Mouse (Mus musculus) forebrain, embryonic 14.5 days (tissue): ENCODE data around the gene Ergic2. TPM values are rescaled to one million over a fixed set of nuclear protein-coding genes. Genes with fewer than 3 reads are reported as not detected.
A peak's percentile ranks its signal among the peaks of the same experiment; 100 is the strongest.

Experiments used
- ATAC-seq: fragments of 200-750 bp; cut with Nextera tagmentation; 2 replicates; pipeline ENCODE4 v1.8.0; 2017; ENCODE audit warnings: mild to moderate bottlenecking, moderate library complexity
- DNase-seq: peaks from one replicate; pipeline ENCODE4 v3.0.0-alpha.2; 2015; ENCODE audit warnings: low spot score
- H3K27ac ChIP-seq: fragments of 300-500 bp; sonication (generic); 2 replicates; pipeline ENCODE4 v1.5.1; 2014; ENCODE audit warnings: low read depth, mild to moderate bottlenecking, control low read depth, low read length, moderate library complexity
- H3K27me3 ChIP-seq: fragments of 300-500 bp; sonication (generic); replicated peaks from 2 replicates; pipeline ENCODE4 v1.6.1; 2014; ENCODE audit warnings: low read length, control low read depth, mixed read lengths; ENCODE audit not compliant: control insufficient read depth, insufficient read depth
- H3K36me3 ChIP-seq: fragments of 300-500 bp; sonication (generic); 2 replicates; pipeline ENCODE4 v1.6.1; 2014; ENCODE audit warnings: low read length, control low read depth; ENCODE audit not compliant: control insufficient read depth, insufficient read depth
- H3K4me1 ChIP-seq: fragments of 300-500 bp; sonication (generic); 2 replicates; pipeline ENCODE4 v1.6.1; 2014; ENCODE audit warnings: antibody characterized with exemption, low read length, control low read depth; ENCODE audit not compliant: control insufficient read depth, insufficient read depth
- H3K4me2 ChIP-seq: fragments of 300-500 bp; sonication (generic); 2 replicates; pipeline ENCODE4 v1.6.1; 2014; ENCODE audit warnings: mild to moderate bottlenecking, control low read depth, low read length
- H3K4me3 ChIP-seq: fragments of 300-500 bp; sonication (generic); 2 replicates; pipeline ENCODE4 v1.5.1; 2014; ENCODE audit warnings: low read depth, low read length, control low read depth
- H3K9ac ChIP-seq: fragments of 300-500 bp; sonication (generic); 2 replicates; pipeline ENCODE4 v1.6.1; 2014; ENCODE audit warnings: mild to moderate bottlenecking, low read length, control low read depth, moderate library complexity
- H3K9me3 ChIP-seq: fragments of 300-500 bp; sonication (generic); replicated peaks from 2 replicates; pipeline ENCODE4 v1.6.1; 2016; ENCODE audit warnings: low read length, control low read depth, mixed read lengths; ENCODE audit not compliant: control insufficient read depth
- WGBS: fragments of 180-500 bp; shearing (Covaris S2); extraction: QIAGEN DNeasy Blood & Tissue Kit; methylation state at CpG from one replicate; pipeline ENCODE4 v1.1.7; 2014; 5-methylcytosine and 5-hydroxymethylcytosine counted together
- polyA plus RNA-seq: library from polyadenylated mRNA; unstranded; fragments of >200 nt; fragmentation: Nextera tagmentation; extraction: Ambion mirVana; gene quantifications from 2 replicates; pipeline ENCODE4 v1.2.1, GENCODE M21; 2014

The Ergic2 gene
- polyA plus RNA-seq: 201 and 206 TPM in 2 replicates

DNA sequence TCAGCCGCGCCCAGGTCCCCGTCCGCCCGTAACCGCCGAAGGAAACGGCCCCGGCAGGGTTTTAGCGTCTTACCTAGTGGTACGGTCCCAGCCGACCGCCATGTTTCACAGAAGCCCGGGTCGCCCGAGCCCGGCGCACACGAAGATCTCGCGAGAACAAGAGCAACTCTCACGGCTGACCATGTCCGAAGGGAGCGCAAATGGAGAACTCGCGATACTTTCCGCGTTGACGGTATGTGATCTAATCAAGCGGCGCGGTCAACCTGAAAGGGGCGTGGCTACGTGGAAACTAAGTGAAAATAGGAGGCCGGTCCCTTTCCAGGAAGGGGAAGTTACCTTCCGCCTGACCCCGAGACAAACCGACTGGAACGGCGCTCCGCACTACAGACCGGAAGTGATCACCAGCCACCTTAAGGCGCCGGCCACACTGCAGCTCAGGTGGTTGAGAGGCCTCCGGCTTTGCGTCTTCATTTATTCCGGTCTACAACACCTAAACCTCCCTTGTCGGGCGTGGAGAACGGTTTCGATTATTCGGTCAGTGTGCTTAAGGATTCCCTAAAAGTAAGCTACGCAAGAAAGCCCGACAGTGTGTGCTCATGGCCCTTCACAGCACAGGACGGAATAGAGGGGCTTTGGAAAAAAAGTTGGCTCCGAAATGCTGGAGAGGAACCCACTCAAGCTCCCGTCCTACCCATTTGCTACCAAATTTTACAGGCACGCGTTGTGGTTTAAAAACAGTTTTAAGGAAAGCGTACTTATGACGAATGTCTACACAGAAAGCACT is at the start of gene Ergic2:
Gene Ergic2 (minus strand): TSS at position 478 of the 784 bp plus-strand sequence.
- DNase-seq (peak; percentile 100), ATAC-seq (peak; percentile 99)
- peak within 1 kb of the TSS; percentile 98 for H3K4me3 ChIP-seq
- H3K4me2 ChIP-seq: peak within 1 kb of the TSS; percentile 76
- H3K36me3 ChIP-seq: no peaks in the 10 kb centered on the region
- H3K27ac ChIP-seq: peak within 1 kb of the TSS; percentile 81
- H3K9me3 ChIP-seq: no peaks in the 10 kb centered on the region
- peaks cover 10% of the 10 kb centered on the region for H3K4me1 ChIP-seq
- peak within 1 kb of the TSS; percentile 96 for H3K9ac ChIP-seq
- WGBS: under 1% methylated on average over 61 of the region's 61 CpGs
- H3K27me3 ChIP-seq: no peaks in the 10 kb centered on the region

GRCm38 (mm10) chr6:148260729-148261101 is 48.5 kb upstream of the Ergic2 start:
- no peak overlapping the region for H3K4me3 ChIP-seq
- H3K36me3 ChIP-seq: no peaks in the 10 kb centered on the region
- H3K4me1 ChIP-seq: peaks cover 9% of the 10 kb centered on the region
- no peaks in the 10 kb centered on the region for H3K27me3 ChIP-seq
- no peak for DNase-seq
- 93% methylated on average over 6 of the region's 6 CpGs for WGBS
- peak; percentile 32; the same call in 1 of the 2 replicates for ATAC-seq
- no peak overlapping the region for H3K4me2 ChIP-seq
- no peak overlapping the region for H3K9ac ChIP-seq
- no peaks in the 10 kb centered on the region for H3K9me3 ChIP-seq
- H3K27ac ChIP-seq: no peak overlapping the region

DNA sequence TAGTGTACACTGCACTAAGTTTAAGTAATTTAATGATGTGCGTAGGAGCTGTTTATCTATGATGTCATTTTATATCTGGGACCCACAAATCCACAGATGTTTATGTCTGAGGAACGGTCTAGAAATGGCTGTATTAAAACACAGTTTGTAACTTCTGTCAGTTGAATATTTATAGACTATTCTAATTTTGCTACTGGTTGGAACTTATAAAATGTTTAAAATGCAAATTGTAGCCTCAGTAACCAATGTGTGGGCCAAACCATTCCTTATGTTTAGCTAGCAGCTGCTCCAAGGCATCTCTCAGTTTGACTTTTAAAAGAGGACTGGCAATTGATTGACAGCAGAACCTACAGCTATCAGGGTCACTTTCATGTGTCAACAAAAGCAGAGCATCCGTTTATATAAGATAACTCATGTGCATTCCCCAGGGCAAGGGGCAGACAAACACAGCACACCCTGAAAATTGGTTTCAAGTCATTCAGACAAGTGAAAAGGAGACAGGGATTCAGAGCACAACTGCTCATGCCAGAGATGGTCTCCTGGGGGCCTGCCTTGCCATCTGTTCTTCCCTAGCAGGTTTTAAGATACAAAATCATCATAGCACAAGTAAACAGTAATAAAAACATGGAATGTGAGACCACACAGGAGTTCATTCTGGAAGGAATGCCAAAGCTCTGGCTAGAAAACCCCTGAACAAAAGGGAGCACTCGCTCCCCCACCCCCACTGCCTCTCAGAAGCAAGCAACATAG is 48.0 kb upstream of the Ergic2 start:
- peak; percentile 75 for DNase-seq
- H3K36me3 ChIP-seq: no peaks in the 10 kb centered on the region
- 0 out of 2 replicates have a peak overlapping the region, but pooled peaks have one; percentile 39 for H3K27ac ChIP-seq
- 46% methylated on average over 4 of the region's 4 CpGs for WGBS
- no peak overlapping the region for H3K4me3 ChIP-seq
- no peak overlapping the region for H3K9ac ChIP-seq
- H3K4me1 ChIP-seq: peaks cover 9% of the 10 kb centered on the region
- ATAC-seq: peak; percentile 83
- H3K27me3 ChIP-seq: no peaks in the 10 kb centered on the region
- H3K9me3 ChIP-seq: no peaks in the 10 kb centered on the region
- no peak overlapping the region for H3K4me2 ChIP-seq

GRCm38 (mm10) chr6:148259074-148259473 is 46.9 kb upstream of the Ergic2 start:
- no peak overlapping the region for H3K27ac ChIP-seq
- DNase-seq: no peak
- H3K4me3 ChIP-seq: no peak overlapping the region
- no peak overlapping the region for H3K9ac ChIP-seq
- H3K27me3 ChIP-seq: no peaks in the 10 kb centered on the region
- no peak overlapping the region for H3K4me2 ChIP-seq
- H3K4me1 ChIP-seq: peaks cover 9% of the 10 kb centered on the region
- 81% methylated on average over 8 of the region's 8 CpGs for WGBS
- no peaks in the 10 kb centered on the region for H3K36me3 ChIP-seq
- H3K9me3 ChIP-seq: no peaks in the 10 kb centered on the region
- no peak for ATAC-seq

DNA sequence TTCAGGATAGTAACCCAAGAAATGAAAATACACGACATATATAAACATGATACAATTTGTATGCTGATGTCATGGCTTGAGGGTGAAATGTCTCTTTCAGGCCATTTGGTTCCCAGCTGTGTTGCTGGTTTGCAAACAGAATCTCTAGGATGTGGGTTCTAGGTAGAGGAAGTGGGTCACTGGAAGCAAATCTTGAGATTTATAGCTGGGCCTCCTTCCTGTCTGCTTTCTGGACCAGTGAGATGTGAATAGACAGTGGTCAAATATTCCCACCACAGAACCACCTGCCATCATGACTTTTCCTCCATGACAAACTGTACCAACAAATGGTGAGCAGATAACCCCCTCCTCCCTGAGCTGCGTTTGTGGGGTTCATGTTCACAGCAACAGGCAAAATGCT is 45.6 kb upstream of the Ergic2 start:
- no peak overlapping the region for H3K9ac ChIP-seq
- WGBS: 94% methylated on average over 2 of the region's 2 CpGs

DNA sequence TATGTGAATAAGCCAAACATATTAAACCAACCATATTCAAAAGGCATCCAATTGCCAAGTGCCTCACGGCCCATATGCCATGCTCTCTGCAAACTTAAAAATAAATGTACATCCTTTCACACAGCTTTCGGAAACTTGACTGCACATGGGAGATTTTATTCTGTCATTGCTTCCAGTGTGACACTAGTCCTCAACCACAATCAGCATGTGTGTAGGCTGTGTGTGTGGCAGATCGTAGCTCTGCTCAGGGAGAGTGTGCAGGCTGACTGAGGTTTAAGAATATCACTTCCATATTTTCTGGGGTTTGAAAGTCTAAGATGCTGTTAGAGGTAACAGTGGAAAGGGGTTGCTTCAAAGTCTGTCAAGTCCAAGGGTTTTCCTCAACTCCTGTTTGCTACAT is 43.9 kb upstream of the Ergic2 start:
- WGBS: 86% methylated on average over 3 of the region's 3 CpGs
- Histone ChIP-seq H3K4me2 (no peak overlapping the region), H3K27ac (no peak overlapping the region), H3K36me3 (no peaks in the 10 kb centered on the region), H3K27me3 (no peaks in the 10 kb centered on the region), H3K9ac (no peak overlapping the region), H3K4me1 (peaks cover 9% of the 10 kb centered on the region), H3K9me3 (no peaks in the 10 kb centered on the region), H3K4me3 (no peak overlapping the region)
- no peak for ATAC-seq
- no peak for DNase-seq

More for the DNA sequence above, 45.6 kb upstream of the Ergic2 start:
- peaks cover 9% of the 10 kb centered on the region for H3K4me1 ChIP-seq
- H3K36me3 ChIP-seq: no peaks in the 10 kb centered on the region
- DNase-seq (no peak), ATAC-seq (no peak)
- H3K4me3 ChIP-seq: no peak overlapping the region
- no peaks in the 10 kb centered on the region for H3K27me3 ChIP-seq
- no peak overlapping the region for H3K4me2 ChIP-seq
- no peaks in the 10 kb centered on the region for H3K9me3 ChIP-seq
- no peak overlapping the region for H3K27ac ChIP-seq

- H3K9ac ChIP-seq: no peak overlapping the region
These were observed 43.4 kb upstream of the Ergic2 start for GRCm38 (mm10) chr6:148255395-148256053.

DNA sequence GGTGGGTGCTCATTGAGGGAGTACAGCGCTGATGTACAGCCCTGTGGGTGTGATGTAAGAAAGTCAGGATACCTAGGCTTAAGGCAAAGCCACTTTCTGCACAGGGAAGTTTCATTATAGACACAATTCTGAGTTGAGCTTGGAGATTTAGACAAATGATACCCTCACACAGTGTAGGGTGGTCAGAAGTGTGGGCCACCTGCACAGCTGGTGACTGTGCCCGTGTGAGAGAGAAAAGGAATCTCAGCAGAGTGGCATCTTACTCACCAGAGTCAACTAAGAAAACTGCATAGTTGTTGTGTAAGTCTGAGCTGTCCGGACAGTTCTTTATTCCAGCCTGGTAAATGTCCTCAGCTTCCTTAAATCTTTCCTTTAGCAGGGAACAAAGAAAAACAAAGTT is 37.0 kb upstream of the Ergic2 start:
- no peak overlapping the region for H3K27ac ChIP-seq
- ATAC-seq: 0 out of 2 replicates have a peak, but pooled peaks have one; percentile 2
- no peak for DNase-seq
- H3K9me3 ChIP-seq: no peaks in the 10 kb centered on the region
- H3K9ac ChIP-seq: no peak overlapping the region
- 83% methylated on average over 3 of the region's 3 CpGs for WGBS
- no peak overlapping the region for H3K4me3 ChIP-seq
- no peaks in the 10 kb centered on the region for H3K27me3 ChIP-seq
- H3K36me3 ChIP-seq: no peaks in the 10 kb centered on the region
- H3K4me2 ChIP-seq: no peak overlapping the region
- H3K4me1 ChIP-seq: no peaks in the 10 kb centered on the region

More at GRCm38 (mm10) chr6:148255395-148256053, 43.4 kb upstream of the Ergic2 start:
- DNase-seq (no peak), ATAC-seq (no peak)
- peaks cover 5% of the 10 kb centered on the region; the same call in 1 of the 2 replicates for H3K4me1 ChIP-seq
- no peaks in the 10 kb centered on the region for H3K36me3 ChIP-seq
- H3K4me2 ChIP-seq: no peak overlapping the region
- no peak overlapping the region for H3K4me3 ChIP-seq
- no peaks in the 10 kb centered on the region for H3K27me3 ChIP-seq
- WGBS: 57% methylated on average over 1 of the region's 1 CpGs
- H3K9me3 ChIP-seq: no peaks in the 10 kb centered on the region
- H3K27ac ChIP-seq: no peak overlapping the region
